Mouse (Mus musculus) liver, adult 2 months (tissue): ENCODE data around the gene Rfx1. TPM values are rescaled to one million over a fixed set of nuclear protein-coding genes. Genes with fewer than 3 reads are reported as not detected.
A peak's percentile ranks its signal among the peaks of the same experiment; 100 is the strongest.

ENCODE experiments used
- DNase-seq: peaks from one replicate; pipeline ENCODE4 v3.0.0-alpha.2; 2011; ENCODE audit warnings: low read depth, low spot score; ENCODE audit errors: extremely low read depth
- H3K27ac ChIP-seq: fragments of 200-500 bp; replicated peaks from 2 replicates; pipeline ENCODE4 v1.5.1; 2012; ENCODE audit warnings: low read depth, mild to moderate bottlenecking, control low read depth, inconsistent platforms, low read length; ENCODE audit not compliant: insufficient read depth
- H3K27me3 ChIP-seq: fragments of 200-500 bp; 2 replicates; pipeline ENCODE4 v1.6.1; 2012; ENCODE audit warnings: mild to moderate bottlenecking, moderate library complexity, low read length, inconsistent platforms; ENCODE audit not compliant: control insufficient read depth, insufficient read depth
- H3K36me3 ChIP-seq: fragments of 200-500 bp; 2 replicates; pipeline ENCODE4 v1.6.1; 2012; ENCODE audit warnings: low read length, inconsistent platforms; ENCODE audit not compliant: control insufficient read depth, insufficient read depth
- H3K4me1 ChIP-seq: fragments of 200-500 bp; 2 replicates; pipeline ENCODE4 v1.6.1; 2011; ENCODE audit warnings: low read length; ENCODE audit not compliant: control insufficient read depth, insufficient read depth
- H3K4me3 ChIP-seq: fragments of 200-500 bp; 2 replicates; pipeline ENCODE4 v1.5.1; 2011; ENCODE audit warnings: low read depth, mild to moderate bottlenecking, control low read depth, low read length, moderate library complexity; ENCODE audit not compliant: insufficient read depth
- H3K79me2 ChIP-seq: fragments of 200-500 bp; 2 replicates; pipeline ENCODE4 v1.6.1; 2012; ENCODE audit warnings: inconsistent platforms, mild to moderate bottlenecking, low read length, moderate library complexity; ENCODE audit not compliant: control insufficient read depth, insufficient read depth
- H3K9ac ChIP-seq: fragments of 200-500 bp; 2 replicates; pipeline ENCODE4 v1.6.1; 2012; ENCODE audit warnings: low read depth, mild to moderate bottlenecking, control low read depth, inconsistent platforms, low read length
- CTCF ChIP-seq: fragments of 200-500 bp; IDR thresholded peaks from 2 replicates; pipeline ENCODE4 v1.5.1; 2011; ENCODE audit warnings: low read depth, low read length, control low read depth
- POLR2A ChIP-seq: fragments of 200-500 bp; IDR thresholded peaks from 2 replicates; pipeline ENCODE4 v1.6.1; 2011; ENCODE audit warnings: low read length, control low read depth; ENCODE audit not compliant: insufficient read depth; ENCODE audit errors: extremely low read depth
- WGBS: fragments of 180-500 bp; shearing (Covaris S2); methylation state at CpG from one replicate; pipeline ENCODE4 v1.1.7; 2018; 5-methylcytosine and 5-hydroxymethylcytosine counted together
- polyA plus RNA-seq: library from polyadenylated mRNA; depleted of rRNA; stranded (reverse); fragments of >200 nt; gene quantifications from 2 replicates; pipeline ENCODE4 v1.2.3, GENCODE M21; 2012
- total RNA-seq: library from RNA; depleted of rRNA; stranded (reverse); fragments of >200 nt; gene quantifications from 2 replicates; pipeline ENCODE4 v1.2.3, GENCODE M21; 2014

The Rfx1 gene
- total and polyA plus RNA-seq, 2 experiments: 1.8 to 8.3 TPM

DNA sequence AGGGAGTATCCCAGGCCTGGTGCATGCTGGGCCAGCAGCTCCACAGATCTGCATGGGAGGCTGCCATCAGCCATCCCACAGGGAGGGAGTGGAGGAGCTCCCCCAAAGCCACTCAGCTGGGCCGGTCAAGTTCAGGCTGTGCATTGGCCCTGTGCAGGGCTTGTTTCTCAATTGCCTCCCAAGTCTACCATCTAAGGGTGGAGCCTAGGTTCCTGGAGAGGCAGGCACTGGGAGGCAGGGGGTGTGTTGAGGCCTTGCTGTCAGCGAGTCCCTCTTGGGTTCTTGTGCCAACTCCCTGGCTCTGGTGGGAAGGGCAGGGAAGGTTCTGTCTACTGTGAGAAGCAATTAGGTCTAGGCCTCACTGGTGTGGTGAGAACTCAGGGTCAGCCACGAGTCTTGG, 5.3 kb downstream of the Rfx1 start:
- Histone ChIP-seq H3K4me1 (peaks cover 48% of the 10 kb centered on the region), H3K27ac (no peak overlapping the region), H3K4me3 (no peak overlapping the region), H3K36me3 (no peaks in the 10 kb centered on the region), H3K79me2 (peaks cover 35% of the 10 kb centered on the region; the same call in 1 of the 2 replicates), H3K9ac (no peak overlapping the region), H3K27me3 (no peaks in the 10 kb centered on the region)
- 41% methylated on average over 3 of the region's 3 CpGs for WGBS
- DNase-seq: no peak
- TF ChIP-seq CTCF (no peak), POLR2A (no peak)

DNA sequence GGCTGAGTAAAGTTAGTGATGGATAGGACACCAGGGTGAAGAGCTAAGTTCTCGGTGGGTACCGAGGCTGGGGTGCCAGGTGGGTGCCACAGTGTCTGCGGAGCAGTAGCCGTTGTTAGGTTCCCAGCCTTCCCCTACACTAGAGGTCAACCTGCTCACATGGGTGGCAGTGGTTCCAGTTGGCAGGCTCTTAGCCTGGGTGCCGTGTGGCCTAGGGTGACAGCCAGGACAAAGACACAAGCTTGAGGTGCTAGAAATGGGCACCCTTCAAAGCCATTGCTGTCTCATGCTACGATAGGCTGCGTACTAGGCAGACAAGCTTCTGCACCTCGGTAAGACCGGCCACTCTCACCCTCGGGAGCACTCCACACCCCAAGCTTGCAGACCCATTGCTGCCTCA, 5.7 kb downstream of the Rfx1 start:
- Histone ChIP-seq H3K4me3 (no peak overlapping the region), H3K27me3 (no peaks in the 10 kb centered on the region), H3K4me1 (peaks cover 48% of the 10 kb centered on the region), H3K36me3 (no peaks in the 10 kb centered on the region), H3K9ac (no peak overlapping the region), H3K79me2 (peaks cover 35% of the 10 kb centered on the region; the same call in 1 of the 2 replicates), H3K27ac (no peak overlapping the region)
- DNase-seq: peak; percentile 72
- 61% methylated on average over 10 of the region's 10 CpGs for WGBS
- TF ChIP-seq CTCF (peak; percentile 16; the same call in 1 of the 2 replicates), POLR2A (no peak)

DNA sequence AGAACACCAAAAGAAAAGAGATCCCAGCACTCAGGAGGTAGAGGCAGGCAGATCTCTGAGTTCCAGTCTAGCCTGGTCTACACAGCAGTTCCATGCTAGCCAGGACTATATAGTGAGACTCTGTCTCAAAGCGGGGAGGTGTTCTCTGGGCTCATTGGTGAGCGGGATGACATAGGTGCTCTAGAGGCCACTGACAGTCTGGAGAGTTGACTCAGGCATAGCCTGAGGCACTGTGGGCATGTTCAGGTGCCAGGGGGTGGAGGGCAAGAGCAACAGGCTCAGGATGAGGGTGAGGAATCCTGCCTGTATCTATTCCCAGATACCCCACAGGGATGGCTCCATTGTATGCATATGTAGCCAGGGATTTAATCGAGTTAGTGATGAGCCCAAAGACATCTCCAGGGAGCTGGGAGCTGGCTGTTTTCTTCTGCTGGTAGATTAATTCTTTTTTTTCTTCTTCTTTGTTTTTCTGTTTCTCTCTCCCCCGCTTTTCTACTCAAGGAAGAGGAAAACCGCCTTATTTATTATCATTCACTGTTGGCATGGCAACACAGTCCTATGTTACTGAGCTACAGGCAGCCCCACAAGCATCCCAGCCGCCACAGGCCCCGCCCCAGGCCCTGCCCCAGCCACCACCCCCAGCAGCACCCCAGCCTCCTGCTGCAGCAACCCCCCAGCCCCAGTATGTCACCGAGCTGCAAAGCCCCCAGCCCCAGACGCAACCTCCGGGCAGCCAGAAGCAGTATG, 6.8 kb downstream of the Rfx1 start:
- Histone ChIP-seq H3K79me2 (peaks cover 30% of the 10 kb centered on the region; the same call in 1 of the 2 replicates), H3K36me3 (no peaks in the 10 kb centered on the region), H3K27me3 (no peaks in the 10 kb centered on the region), H3K4me3 (no peak overlapping the region), H3K9ac (no peak overlapping the region), H3K27ac (no peak overlapping the region), H3K4me1 (peaks cover 42% of the 10 kb centered on the region)
- TF ChIP-seq CTCF (no peak), POLR2A (no peak)
- DNase-seq: no peak
- 85% methylated on average over 10 of the region's 10 CpGs for WGBS

DNA sequence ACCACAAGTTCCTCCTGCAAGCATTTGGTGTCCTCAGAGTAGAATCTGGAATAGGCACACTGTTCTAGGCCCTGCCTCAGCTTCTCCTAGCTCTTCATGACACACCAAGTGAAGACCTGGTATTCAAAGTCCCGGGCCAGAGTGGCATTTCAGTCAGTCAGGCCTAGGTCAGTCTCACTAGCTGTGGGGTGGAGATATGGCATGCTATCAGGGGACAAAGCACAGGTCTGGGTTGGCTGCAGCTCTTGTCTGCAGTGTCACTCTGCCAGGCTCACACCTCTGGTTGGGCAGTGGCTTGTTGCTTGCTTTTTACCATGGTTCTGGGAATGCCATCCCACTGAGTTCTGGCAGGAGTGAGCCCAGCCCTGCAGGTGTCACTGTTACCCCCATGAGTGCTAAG, 9.8 kb downstream of the Rfx1 start:
- WGBS: 66% methylated on average over 1 of the region's 1 CpGs
- H3K27me3 ChIP-seq: no peaks in the 10 kb centered on the region
- H3K9ac ChIP-seq: no peak overlapping the region
- no peak for DNase-seq
- no peak overlapping the region for H3K4me3 ChIP-seq
- no peaks in the 10 kb centered on the region for H3K36me3 ChIP-seq
- no peak overlapping the region for H3K27ac ChIP-seq
- H3K79me2 ChIP-seq: peaks cover 27% of the 10 kb centered on the region; the same call in 1 of the 2 replicates
- peaks cover 13% of the 10 kb centered on the region for H3K4me1 ChIP-seq
- no peak for TF ChIP-seq CTCF

DNA sequence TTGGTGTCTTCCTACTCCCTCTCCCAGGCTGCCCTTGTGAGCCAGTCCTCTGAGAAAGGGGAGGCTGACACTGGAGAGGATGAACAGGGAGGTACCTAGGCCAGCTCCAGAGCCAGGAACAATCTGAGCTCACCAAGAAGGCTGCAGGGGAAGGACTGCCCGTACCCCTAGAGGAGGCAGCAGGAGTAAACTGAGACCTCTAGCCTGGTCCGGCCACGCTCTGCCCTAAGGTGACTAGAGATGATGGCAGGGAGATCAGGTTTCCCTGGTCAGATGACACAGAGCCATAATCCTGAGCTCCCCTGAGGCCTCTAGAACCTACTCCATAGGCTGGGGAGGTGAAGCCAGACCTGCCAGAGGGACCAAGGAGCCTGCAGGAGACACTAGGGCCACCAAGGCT, 10.2 kb downstream of the Rfx1 start:
- TF ChIP-seq CTCF (no peak), POLR2A (no peak)
- no peaks in the 10 kb centered on the region for H3K36me3 ChIP-seq
- no peak overlapping the region for H3K27ac ChIP-seq
- H3K9ac ChIP-seq: no peak overlapping the region
- 89% methylated on average over 3 of the region's 3 CpGs for WGBS
- peaks cover 9% of the 10 kb centered on the region for H3K4me1 ChIP-seq
- H3K4me3 ChIP-seq: no peak overlapping the region
- peaks cover 27% of the 10 kb centered on the region; the same call in 1 of the 2 replicates for H3K79me2 ChIP-seq
- DNase-seq: no peak
- H3K27me3 ChIP-seq: no peaks in the 10 kb centered on the region

DNA sequence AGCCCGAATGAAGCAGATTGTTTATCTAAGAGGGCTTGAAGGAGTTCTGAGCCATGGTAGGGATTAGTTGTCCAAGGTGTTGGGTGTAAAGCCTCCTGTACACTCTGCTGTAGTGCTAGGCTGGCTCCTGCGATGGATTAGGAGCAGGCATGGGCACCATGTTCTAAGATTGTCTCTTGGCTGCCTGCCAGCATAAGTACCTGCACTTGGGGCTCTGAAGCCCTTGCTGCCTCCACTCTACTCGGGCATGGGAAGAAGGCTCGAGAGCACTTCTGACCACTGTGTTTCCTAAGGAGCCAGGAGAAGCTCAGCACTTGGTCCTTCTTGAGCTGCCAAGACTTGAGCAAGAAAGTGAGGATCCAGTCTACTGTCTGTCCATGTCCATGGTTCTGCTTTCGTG, 12.6 kb downstream of the Rfx1 start:
- H3K27ac ChIP-seq: no peak overlapping the region
- no peaks in the 10 kb centered on the region for H3K27me3 ChIP-seq
- H3K9ac ChIP-seq: no peak overlapping the region
- DNase-seq: no peak
- 93% methylated on average over 5 of the region's 5 CpGs for WGBS
- TF ChIP-seq CTCF (no peak), POLR2A (no peak)
- peaks cover 4% of the 10 kb centered on the region for H3K4me1 ChIP-seq
- H3K79me2 ChIP-seq: peaks cover 14% of the 10 kb centered on the region; the same call in 1 of the 2 replicates
- H3K36me3 ChIP-seq: no peaks in the 10 kb centered on the region
- no peak overlapping the region for H3K4me3 ChIP-seq
